Mouse (Mus musculus): ENCODE results near the gene Fam171b. TPM values are rescaled to one million over a fixed set of nuclear protein-coding genes. Genes with fewer than 3 reads are reported as not detected.

The Fam171b gene
- polyA plus RNA-seq, 1 experiment: 2.7 TPM

- Histone ChIP-seq H3K36me3 (ENCODE audit: control insufficient read depth, insufficient read depth, low read length, poor library complexity, severe bottlenecking) (no peaks in the 10 kb centered on the region), H3K27me3 (ENCODE audit: control insufficient read depth, insufficient read depth, low read length, poor library complexity, severe bottlenecking) (no peaks in the 10 kb centered on the region; the same call in 1 of the 2 replicates), H3K4me1 (ENCODE audit: control insufficient read depth, insufficient read depth, low read length) (no peaks in the 10 kb centered on the region), H3K4me3 (ENCODE audit: low read depth, low read length) (no peak overlapping the region), H3K9me3 (replicated peaks; ENCODE audit: control insufficient read depth, insufficient read depth, low read length, poor library complexity, severe bottlenecking) (no peaks in the 10 kb centered on the region), H3K27ac (ENCODE audit: insufficient read depth, low read length) (no peak overlapping the region), H3K9ac (ENCODE audit: low read depth, poor library complexity, severe bottlenecking) (no peak overlapping the region)
- TF ChIP-seq EP300 (IDR thresholded peaks at IDR 0.05; ENCODE audit: insufficient read depth, low read depth, low read length): no peak
- no peak for TF ChIP-seq POLR2A (IDR thresholded peaks at IDR 0.05; ENCODE audit: insufficient read depth, low read length)
- no peak for TF ChIP-seq CTCF (IDR thresholded peaks at IDR 0.05; ENCODE audit: low read depth, low read length)
Measured at GRCm38 (mm10) chr2:83816147-83816546, 3.7 kb downstream of the Fam171b start.

GRCm38 (mm10) chr2:83825161-83825560 is 12.7 kb downstream of the Fam171b start:
- Histone ChIP-seq H3K9me3 (replicated peaks; ENCODE audit: control insufficient read depth, insufficient read depth, low read length, poor library complexity, severe bottlenecking) (no peaks in the 10 kb centered on the region), H3K27me3 (ENCODE audit: control insufficient read depth, insufficient read depth, low read length, poor library complexity, severe bottlenecking) (no peaks in the 10 kb centered on the region), H3K4me3 (ENCODE audit: low read depth, low read length) (no peak overlapping the region), H3K9ac (ENCODE audit: low read depth, poor library complexity, severe bottlenecking) (no peak overlapping the region), H3K36me3 (ENCODE audit: control insufficient read depth, insufficient read depth, low read length, poor library complexity, severe bottlenecking) (no peaks in the 10 kb centered on the region), H3K27ac (ENCODE audit: insufficient read depth, low read length) (no peak overlapping the region), H3K4me1 (ENCODE audit: control insufficient read depth, insufficient read depth, low read length) (no peaks in the 10 kb centered on the region)
- TF ChIP-seq CTCF (IDR thresholded peaks at IDR 0.05; ENCODE audit: low read depth, low read length) (no peak), POLR2A (IDR thresholded peaks at IDR 0.05; ENCODE audit: insufficient read depth, low read length) (no peak), EP300 (IDR thresholded peaks at IDR 0.05; ENCODE audit: insufficient read depth, low read depth, low read length) (no peak)

GRCm38 (mm10) chr2:83828895-83829539 is 16.6 kb downstream of the Fam171b start:
- H3K27me3 ChIP-seq (ENCODE audit: control insufficient read depth, insufficient read depth, low read length, poor library complexity, severe bottlenecking): no peaks in the 10 kb centered on the region; the same call in 1 of the 2 replicates
- H3K9me3 ChIP-seq (replicated peaks; ENCODE audit: control insufficient read depth, insufficient read depth, low read length, poor library complexity, severe bottlenecking): no peaks in the 10 kb centered on the region
- H3K27ac ChIP-seq (ENCODE audit: insufficient read depth, low read length): no peak overlapping the region
- H3K4me1 ChIP-seq (ENCODE audit: control insufficient read depth, insufficient read depth, low read length): no peaks in the 10 kb centered on the region
- no peak overlapping the region for H3K9ac ChIP-seq (ENCODE audit: low read depth, poor library complexity, severe bottlenecking)
- no peak for TF ChIP-seq POLR2A (IDR thresholded peaks at IDR 0.05; ENCODE audit: insufficient read depth, low read length)
- no peak for TF ChIP-seq CTCF (IDR thresholded peaks at IDR 0.05; ENCODE audit: low read depth, low read length)
- no peak for TF ChIP-seq EP300 (IDR thresholded peaks at IDR 0.05; ENCODE audit: insufficient read depth, low read depth, low read length)
- H3K36me3 ChIP-seq (ENCODE audit: control insufficient read depth, insufficient read depth, low read length, poor library complexity, severe bottlenecking): no peaks in the 10 kb centered on the region
- no peak overlapping the region for H3K4me3 ChIP-seq (ENCODE audit: low read depth, low read length)

- TF ChIP-seq POLR2A (IDR thresholded peaks at IDR 0.05; ENCODE audit: insufficient read depth, low read length): no peak
- no peak for TF ChIP-seq CTCF (IDR thresholded peaks at IDR 0.05; ENCODE audit: low read depth, low read length)
- Histone ChIP-seq H3K27me3 (ENCODE audit: control insufficient read depth, insufficient read depth, low read length, poor library complexity, severe bottlenecking) (no peaks in the 10 kb centered on the region; the same call in 1 of the 2 replicates), H3K36me3 (ENCODE audit: control insufficient read depth, insufficient read depth, low read length, poor library complexity, severe bottlenecking) (no peaks in the 10 kb centered on the region), H3K9ac (ENCODE audit: low read depth, poor library complexity, severe bottlenecking) (no peak overlapping the region), H3K9me3 (replicated peaks; ENCODE audit: control insufficient read depth, insufficient read depth, low read length, poor library complexity, severe bottlenecking) (no peaks in the 10 kb centered on the region), H3K4me3 (ENCODE audit: low read depth, low read length) (no peak overlapping the region), H3K4me1 (ENCODE audit: control insufficient read depth, insufficient read depth, low read length) (no peaks in the 10 kb centered on the region), H3K27ac (ENCODE audit: insufficient read depth, low read length) (no peak overlapping the region)
Measured at GRCm38 (mm10) chr2:83832903-83833302, 20.5 kb downstream of the Fam171b start.

- Histone ChIP-seq H3K27me3 (ENCODE audit: control insufficient read depth, insufficient read depth, low read length, poor library complexity, severe bottlenecking) (no peaks in the 10 kb centered on the region; the same call in 1 of the 2 replicates), H3K9me3 (replicated peaks; ENCODE audit: control insufficient read depth, insufficient read depth, low read length, poor library complexity, severe bottlenecking) (no peaks in the 10 kb centered on the region), H3K9ac (ENCODE audit: low read depth, poor library complexity, severe bottlenecking) (no peak overlapping the region), H3K36me3 (ENCODE audit: control insufficient read depth, insufficient read depth, low read length, poor library complexity, severe bottlenecking) (no peaks in the 10 kb centered on the region), H3K4me3 (ENCODE audit: low read depth, low read length) (no peak overlapping the region), H3K27ac (ENCODE audit: insufficient read depth, low read length) (no peak overlapping the region), H3K4me1 (ENCODE audit: control insufficient read depth, insufficient read depth, low read length) (no peaks in the 10 kb centered on the region)
- no peak for TF ChIP-seq POLR2A (IDR thresholded peaks at IDR 0.05; ENCODE audit: insufficient read depth, low read length)
- TF ChIP-seq EP300 (IDR thresholded peaks at IDR 0.05; ENCODE audit: insufficient read depth, low read depth, low read length): no peak
- no peak for TF ChIP-seq CTCF (IDR thresholded peaks at IDR 0.05; ENCODE audit: low read depth, low read length)
Measured at GRCm38 (mm10) chr2:83835313-83836070, 23.1 kb downstream of the Fam171b start.

- Histone ChIP-seq H3K27me3 (ENCODE audit: control insufficient read depth, insufficient read depth, low read length, poor library complexity, severe bottlenecking) (no peaks in the 10 kb centered on the region), H3K27ac (ENCODE audit: insufficient read depth, low read length) (no peak overlapping the region), H3K4me1 (ENCODE audit: control insufficient read depth, insufficient read depth, low read length) (no peaks in the 10 kb centered on the region), H3K4me3 (ENCODE audit: low read depth, low read length) (no peak overlapping the region), H3K9me3 (replicated peaks; ENCODE audit: control insufficient read depth, insufficient read depth, low read length, poor library complexity, severe bottlenecking) (no peaks in the 10 kb centered on the region), H3K9ac (ENCODE audit: low read depth, poor library complexity, severe bottlenecking) (no peak overlapping the region), H3K36me3 (ENCODE audit: control insufficient read depth, insufficient read depth, low read length, poor library complexity, severe bottlenecking) (no peaks in the 10 kb centered on the region)
- TF ChIP-seq POLR2A (IDR thresholded peaks at IDR 0.05; ENCODE audit: insufficient read depth, low read length) (no peak), CTCF (IDR thresholded peaks at IDR 0.05; ENCODE audit: low read depth, low read length) (no peak), EP300 (IDR thresholded peaks at IDR 0.05; ENCODE audit: insufficient read depth, low read depth, low read length) (no peak)
Measured at GRCm38 (mm10) chr2:83848495-83848894, 36.1 kb downstream of the Fam171b start.

Measured in ES-Bruce4 (cell line).